Mouse (Mus musculus): ENCODE measurements around the gene Xbp1.
A peak's percentile ranks its signal among the peaks of the same experiment; 100 is the strongest.

DNA sequence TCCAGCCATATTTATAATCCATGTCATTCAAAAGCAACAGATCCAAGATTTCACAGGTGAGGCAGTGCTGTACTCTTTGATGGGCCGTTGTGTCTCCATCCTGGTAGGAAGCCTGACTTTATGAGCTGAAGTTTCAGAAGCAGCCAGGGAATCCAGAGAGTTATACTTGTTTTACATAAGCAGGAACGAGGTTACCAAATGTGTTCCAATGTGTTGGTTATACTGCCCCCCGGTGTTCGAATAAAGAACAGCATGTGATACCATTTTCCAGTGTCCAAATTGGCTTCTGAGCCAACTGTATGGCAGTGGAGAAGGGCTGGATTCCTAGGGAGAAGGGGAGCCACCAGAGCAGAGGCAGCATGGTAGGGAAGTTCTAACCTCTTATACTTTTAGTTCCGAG, 46.3 kb upstream of the Xbp1 start:
- TF ChIP-seq CTCF (IDR thresholded peaks at IDR 0.05; ENCODE audit: extremely low read depth, insufficient read depth, insufficient read length, insufficient replicate concordance) = peak; percentile 32; the same call in 1 of the 2 replicates
- no peak for TF ChIP-seq POLR2A (IDR thresholded peaks at IDR 0.05; ENCODE audit: low read depth, low read length)

Measured in spleen, adult 2 months (tissue).